Mouse (Mus musculus) CH12.LX (cell line): ENCODE measurements around the gene Hvcn1.
A peak's percentile ranks its signal among the peaks of the same experiment; 100 is the strongest.

Experiments used
- CHD1 ChIP-seq: IDR thresholded peaks from 2 replicates; pipeline ENCODE4 v1.6.1; 2012; ENCODE audit warnings: low read depth, low read length, improper control_type of control experiment, inconsistent platforms
- CHD2 ChIP-seq: IDR thresholded peaks from 2 replicates; pipeline ENCODE4 v1.6.1; 2011; ENCODE audit warnings: low read length, improper control_type of control experiment
- CTCF ChIP-seq, 2 experiments: IDR thresholded peaks in 1 of 2; conservative IDR thresholded peaks in 1 of 2; 2 replicates each; pipeline ENCODE4 v1.5.1; 2011 to 2012; ENCODE audit warnings: low read depth in 2 of 2, low read length in 2 of 2, improper control_type of control experiment in 1 of 2, inconsistent platforms in 1 of 2, mild to moderate bottlenecking in 1 of 2, moderate library complexity in 1 of 2
- EP300 ChIP-seq: IDR thresholded peaks from 2 replicates; pipeline ENCODE4 v1.6.1; 2011; ENCODE audit warnings: low read length, improper control_type of control experiment
- IRF4 ChIP-seq: IDR thresholded peaks from 2 replicates; pipeline ENCODE4 v1.6.1; 2014; ENCODE audit warnings: low read depth, mild to moderate bottlenecking, inconsistent platforms, low read length, improper control_type of control experiment
- KAT2A ChIP-seq: IDR thresholded peaks from 2 replicates; pipeline ENCODE4 v1.6.1; 2012; ENCODE audit warnings: low read length, improper control_type of control experiment, inconsistent platforms; ENCODE audit not compliant: insufficient replicate concordance
- NRF1 ChIP-seq: IDR thresholded peaks from 2 replicates; pipeline ENCODE4 v1.6.1; 2014; ENCODE audit warnings: low read depth, mild to moderate bottlenecking, inconsistent platforms, low read length, improper control_type of control experiment, moderate library complexity
- POLR2A ChIP-seq: IDR thresholded peaks from 2 replicates; pipeline ENCODE4 v1.6.1; 2011; ENCODE audit warnings: low read depth, mild to moderate bottlenecking, improper control_type of control experiment, low read length
- RCOR1 ChIP-seq: conservative IDR thresholded peaks from 2 replicates; pipeline ENCODE4 v1.6.1; 2012; ENCODE audit warnings: low read depth, mild to moderate bottlenecking, inconsistent platforms, low read length, improper control_type of control experiment
- SIN3A ChIP-seq: IDR thresholded peaks from 2 replicates; pipeline ENCODE4 v1.6.1; 2012; ENCODE audit warnings: low read length, improper control_type of control experiment, inconsistent platforms
- SMC3 ChIP-seq: IDR thresholded peaks from 2 replicates; pipeline ENCODE4 v1.6.1; 2011; ENCODE audit warnings: low read depth, low read length, improper control_type of control experiment

GRCm38 (mm10) chr5:122218109-122218905 lies 11.7 kb downstream of the Hvcn1 start:
- TF ChIP-seq KAT2A (no peak), RCOR1 (no peak), EP300 (no peak), CHD1 (no peak), SIN3A (peak; percentile 73; the same call in 1 of the 2 replicates), POLR2A (no peak; the same call in 1 of the 2 replicates), NRF1 (no peak), CTCF (conservative IDR thresholded peaks at IDR 0.05 in 1 of 2, IDR thresholded peaks at IDR 0.05 in 1 of 2; ENCODE audit: low read depth in 2 of 2, low read length in 2 of 2) (no peak), IRF4 (peak; percentile 35), SMC3 (no peak), CHD2 (peak; percentile 46; the same call in 1 of the 2 replicates)
